ENCODE assay signal across 20 mouse cellular contexts in genomic region chr2:25892440-25892839, GRCm38 (mm10). TPM values are rescaled to one million over a fixed set of nuclear protein-coding genes. Genes with fewer than 3 reads are reported as not detected.
DNase-seq lines count a peak whose midpoint lies in the region; ATAC-seq and TF ChIP-seq lines count a peak whose summit lies in the region.
"Had no signal": no experiment of that assay in that cellular context is flagged by ENCODE, and none has a peak within 500 bp of the region (broad histone marks: within the 10 kb centered on the region; RNA-seq: fewer than 3 reads in every experiment).

No protein-coding gene starts in this region.

- 88% methylated on average over 7 of the region's 7 CpGs for WGBS in midbrain, postnatal 0 days
- 88% methylated on average over 7 of the region's 7 CpGs for WGBS in midbrain, embryonic 13.5 days

- peak; percentile 46 for TF ChIP-seq CTCF in midbrain, postnatal 0 days (IDR thresholded peaks at IDR 0.05)

- H3K4me2 ChIP-seq in midbrain, postnatal 0 days (ENCODE audit: low read depth, low read length, poor library complexity, severe bottlenecking), result no peak overlapping the region
- no peak overlapping the region for H3K4me2 ChIP-seq in midbrain, embryonic 13.5 days (replicated peaks)
- H3K4me2 ChIP-seq: embryonic facial prominence, embryonic 12.5 days had no signal

- H3K9ac ChIP-seq in midbrain, postnatal 0 days (replicated peaks; ENCODE audit: low read length, poor library complexity, severe bottlenecking), result no peak overlapping the region
- no peak overlapping the region for H3K9ac ChIP-seq in midbrain, embryonic 13.5 days (replicated peaks)
- H3K9ac ChIP-seq: embryonic facial prominence, embryonic 12.5 days had no signal

- H3K4me3 ChIP-seq in midbrain, postnatal 0 days (ENCODE audit: low read depth, low read length), result no peak overlapping the region
- no peak overlapping the region for H3K4me3 ChIP-seq in midbrain, embryonic 13.5 days (replicated peaks)
- H3K4me3 ChIP-seq: embryonic facial prominence, embryonic 12.5 days; heart, adult 2 months; megakaryocyte, embryonic 14.5 days had no signal

- H3K36me3 ChIP-seq in midbrain, postnatal 0 days (ENCODE audit: insufficient read depth, low read length), result 0 out of 2 replicates have a peak, but pooled peaks cover 4% of the 10 kb centered on the region
- no peaks in the 10 kb centered on the region for H3K36me3 ChIP-seq in midbrain, embryonic 13.5 days
- H3K36me3 ChIP-seq: embryonic facial prominence, embryonic 12.5 days had no signal

- no peaks in the 10 kb centered on the region for H3K4me1 ChIP-seq in midbrain, postnatal 0 days (ENCODE audit: insufficient read depth, low read length)
- no peaks in the 10 kb centered on the region for H3K4me1 ChIP-seq in midbrain, embryonic 13.5 days (replicated peaks)
- H3K4me1 ChIP-seq: embryonic facial prominence, embryonic 12.5 days had no signal

- no peaks in the 10 kb centered on the region for H3K27me3 ChIP-seq in midbrain, postnatal 0 days (ENCODE audit: insufficient read depth, low read length)
- H3K27me3 ChIP-seq in midbrain, embryonic 13.5 days, result no peaks in the 10 kb centered on the region
- H3K27me3 ChIP-seq: embryonic facial prominence, embryonic 12.5 days had no signal

- H3K9me3 ChIP-seq in midbrain, postnatal 0 days (ENCODE audit: low read length), result no peaks in the 10 kb centered on the region
- H3K9me3 ChIP-seq in midbrain, embryonic 13.5 days, result no peaks in the 10 kb centered on the region
- H3K9me3 ChIP-seq: embryonic facial prominence, embryonic 12.5 days; megakaryocyte, embryonic 14.5 days had no signal

- peak; percentile 47; the same call in 1 of the 2 replicates for ATAC-seq in cerebellum, adult (ENCODE audit: insufficient number of reproducible peaks, low FRiP score, low TSS enrichment)
- no peak for ATAC-seq in midbrain, postnatal 0 days (ENCODE audit: low FRiP score)
- no peak for ATAC-seq in midbrain, embryonic 13.5 days
- ATAC-seq: inflammation-experienced regulatory T-cells, adult 6 months had no signal

- no peak for DNase-seq in cerebellum, postnatal 4 days (ENCODE audit: low spot score in 2 of 2)
- DNase-seq in midbrain, postnatal 0 days (ENCODE audit: low spot score), result no peak
- DNase-seq in cerebellum, adult 9-11 months, result peak; percentile 77
- DNase-seq in layer of hippocampus, adult 11-12 months (ENCODE audit: low spot score), result no peak
- DNase-seq in layer of hippocampus, postnatal 36 days, result no peak
- DNase-seq in thymus, postnatal 36 days, result no peak
- DNase-seq: heart, adult 2 months; heart, postnatal 14 days; kidney, postnatal 10 days; lung, adult 18-20 months had no signal

- H3K27ac ChIP-seq in midbrain, postnatal 0 days (ENCODE audit: low read depth, low read length), result no peak overlapping the region
- no peak overlapping the region for H3K27ac ChIP-seq in midbrain, embryonic 13.5 days
- H3K27ac ChIP-seq: embryonic facial prominence, embryonic 12.5 days; heart, adult 2 months had no signal

RNA-seq across cellular contexts. Expression of gene Kcnt1, which starts 28.9 kb away (rescaled TPM):
- 49.2 and 60.7 TPM in 2 replicates for total RNA-seq in midbrain, postnatal 0 days (2014; rRNA removed)
- 21.7 and 22.1 TPM in 2 replicates for polyA plus RNA-seq in midbrain, postnatal 0 days (2015; fragmentation: Nextera tagmentation; extraction: Ambion mirVana)
- 4.4 and 5.9 TPM in 2 replicates for polyA plus RNA-seq in midbrain, embryonic 13.5 days (2015; fragmentation: Nextera tagmentation; extraction: Ambion mirVana)
- total RNA-seq in layer of hippocampus, postnatal 36 days (2021), result 10 to 100 TPM; 29.7 to 45.1 TPM
- total RNA-seq: monocyte, adult 5-6 weeks had no signal
- polyA plus RNA-seq: C2C12; inflammation-experienced regulatory T-cells, adult 6 months had no signal

RNA-seq across cellular contexts. Expression of gene Sohlh1, which starts 45.4 kb away (rescaled TPM):
- total RNA-seq in midbrain, postnatal 0 days (2014; rRNA removed), result not detected in 2 replicates
- polyA plus RNA-seq in midbrain, postnatal 0 days (2015; fragmentation: Nextera tagmentation; extraction: Ambion mirVana), result not detected in 2 replicates
- polyA plus RNA-seq in midbrain, embryonic 13.5 days (2015; fragmentation: Nextera tagmentation; extraction: Ambion mirVana), result not detected in 2 replicates
- total RNA-seq in layer of hippocampus, postnatal 36 days (2021), result not detected
- total RNA-seq: heart, adult 2 months; heart, postnatal 14 days; layer of hippocampus, postnatal 25 days; monocyte, adult 5-6 weeks had no signal
- polyA plus RNA-seq: C2C12; embryonic facial prominence, embryonic 12.5 days; heart, adult 2 months; limb, embryonic 11.5 days; neural tube, embryonic 14.5 days had no signal
